Mouse (Mus musculus): ENCODE data around the gene Eepd1. TPM values are rescaled to one million over a fixed set of nuclear protein-coding genes. Genes with fewer than 3 reads are reported as not detected.

Gene Eepd1
- polyA plus RNA-seq, 2 experiments = 2.3 to 4.4 TPM

DNA sequence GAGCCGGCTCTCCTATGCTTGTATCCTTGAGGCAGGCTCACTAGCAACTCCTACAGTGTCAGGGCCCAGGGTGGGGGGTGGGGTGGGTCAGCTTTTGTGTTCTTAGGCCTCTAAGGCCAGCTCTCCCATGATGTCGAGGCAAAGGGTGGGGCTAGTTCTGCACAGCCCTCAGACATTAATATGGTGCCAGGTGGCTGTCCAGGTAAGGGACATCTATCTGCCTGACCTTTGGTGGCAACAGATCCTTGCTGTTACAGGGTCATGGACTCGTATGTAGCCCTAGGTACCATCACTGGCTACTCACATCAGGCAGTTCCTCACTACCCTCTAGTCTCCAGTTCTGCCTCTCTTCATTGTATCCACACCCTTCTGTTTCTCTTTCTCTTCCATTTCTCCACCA is 87.4 kb downstream of the Eepd1 start:
- H3K36me3 ChIP-seq (replicated peaks; ENCODE audit: control insufficient read depth, insufficient read depth, low read depth) = no peaks in the 10 kb centered on the region
- TF ChIP-seq EP300 (IDR thresholded peaks at IDR 0.05; ENCODE audit: low read depth) = no peak
- TF ChIP-seq CTCF (IDR thresholded peaks at IDR 0.05; ENCODE audit: low read depth) = no peak
- H3K27ac ChIP-seq = no peak overlapping the region
- no peaks in the 10 kb centered on the region for H3K9me3 ChIP-seq (ENCODE audit: control insufficient read depth, low read length)
- H3K4me2 ChIP-seq (ENCODE audit: low read depth) = no peak overlapping the region
- DNase-seq (ENCODE audit: low read depth in 3 of 3, low spot score in 3 of 3) = no peak
- H3K4me1 ChIP-seq (replicated peaks; ENCODE audit: control insufficient read depth in 2 of 2, insufficient read depth in 2 of 2, low read length in 1 of 2) = peaks cover 0 to 11% of the 10 kb centered on the region in 2 experiments; a peak in 1 of 4 replicates
- 46% methylated on average over 3 of the region's 3 CpGs for WGBS (ENCODE audit: insufficient replicate concordance)
- no peak overlapping the region for H3K9ac ChIP-seq (replicated peaks)
- H3K27me3 ChIP-seq (ENCODE audit: control insufficient read depth, insufficient read depth, low read length) = no peaks in the 10 kb centered on the region
- H3K4me3 ChIP-seq (ENCODE audit: insufficient read depth in 1 of 2, low read depth in 2 of 2, low read length in 2 of 2) = no peak overlapping the region
- ATAC-seq (ENCODE audit: insufficient read depth) = no peak

DNA sequence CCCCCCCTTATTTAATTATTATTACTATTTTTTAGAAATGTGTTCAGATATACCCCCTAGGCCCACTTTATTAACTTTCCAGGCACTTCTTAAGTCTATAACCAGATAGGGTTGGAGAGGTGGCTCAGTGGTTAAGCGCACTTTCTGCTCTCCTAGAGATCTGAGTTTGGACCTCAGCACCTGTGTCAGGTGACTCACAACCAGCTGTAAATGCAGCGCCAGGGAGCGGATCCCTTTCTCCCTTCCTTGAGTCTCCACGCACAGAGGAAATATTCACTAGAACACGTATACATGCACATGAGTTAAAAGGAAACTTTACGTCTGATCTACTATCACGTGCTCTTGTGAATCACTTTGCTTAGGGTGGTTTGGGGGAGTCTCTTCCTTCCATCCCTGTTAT is 88.7 kb downstream of the Eepd1 start:
- Histone ChIP-seq H3K36me3 (replicated peaks; ENCODE audit: control insufficient read depth, insufficient read depth, low read depth) (no peaks in the 10 kb centered on the region), H3K27ac (no peak overlapping the region), H3K9me3 (ENCODE audit: control insufficient read depth, low read length) (no peaks in the 10 kb centered on the region), H3K4me2 (ENCODE audit: low read depth) (no peak overlapping the region), H3K4me1 (replicated peaks; ENCODE audit: control insufficient read depth in 2 of 2, insufficient read depth in 2 of 2, low read length in 1 of 2) (peaks cover 0 to 11% of the 10 kb centered on the region in 2 experiments; a peak in 1 of 4 replicates), H3K27me3 (ENCODE audit: control insufficient read depth, insufficient read depth, low read length) (no peaks in the 10 kb centered on the region), H3K9ac (replicated peaks) (no peak overlapping the region), H3K4me3 (ENCODE audit: insufficient read depth in 1 of 2, low read depth in 2 of 2, low read length in 2 of 2) (no peak overlapping the region)
- 75% methylated on average over 7 of the region's 7 CpGs for WGBS (ENCODE audit: insufficient replicate concordance)
- DNase-seq (ENCODE audit: low read depth in 3 of 3, low spot score in 3 of 3) (no peak), ATAC-seq (ENCODE audit: insufficient read depth) (no peak)
- TF ChIP-seq EP300 (IDR thresholded peaks at IDR 0.05; ENCODE audit: low read depth) (no peak), CTCF (IDR thresholded peaks at IDR 0.05; ENCODE audit: low read depth) (no peak)

DNA sequence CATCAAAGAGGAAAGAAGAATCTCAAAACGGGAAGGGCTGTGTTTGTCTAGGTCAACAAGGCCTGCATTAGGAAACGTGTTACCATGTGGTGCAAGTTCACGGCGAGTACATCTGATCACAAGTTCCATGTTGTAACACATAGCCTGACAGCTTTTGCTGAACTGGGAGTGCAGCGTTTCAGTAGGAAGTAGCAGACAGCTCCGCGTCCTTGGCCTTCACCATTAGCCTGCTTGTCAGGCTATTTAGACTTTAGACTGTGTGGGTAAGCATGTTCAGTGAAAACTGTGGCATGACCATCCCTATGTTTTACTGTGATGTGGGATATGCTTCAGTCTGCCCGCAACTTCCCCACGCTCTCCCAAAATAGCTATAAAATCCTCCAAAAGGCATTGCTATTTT is 89.1 kb downstream of the Eepd1 start:
- Histone ChIP-seq H3K4me2 (ENCODE audit: low read depth) (no peak overlapping the region), H3K27ac (no peak overlapping the region), H3K4me1 (replicated peaks; ENCODE audit: control insufficient read depth in 2 of 2, insufficient read depth in 2 of 2, low read length in 1 of 2) (peaks cover 0 to 11% of the 10 kb centered on the region in 2 experiments; a peak in 1 of 4 replicates), H3K4me3 (ENCODE audit: insufficient read depth in 1 of 2, low read depth in 2 of 2, low read length in 2 of 2) (no peak overlapping the region), H3K9me3 (ENCODE audit: control insufficient read depth, low read length) (no peaks in the 10 kb centered on the region), H3K27me3 (ENCODE audit: control insufficient read depth, insufficient read depth, low read length) (no peaks in the 10 kb centered on the region), H3K36me3 (replicated peaks; ENCODE audit: control insufficient read depth, insufficient read depth, low read depth) (no peaks in the 10 kb centered on the region), H3K9ac (replicated peaks) (no peak overlapping the region)
- DNase-seq (ENCODE audit: low read depth in 3 of 3, low spot score in 3 of 3) (peak in 2 of 3 experiments; percentile 18 to 24), ATAC-seq (ENCODE audit: insufficient read depth) (peak; percentile 55)
- TF ChIP-seq EP300 (IDR thresholded peaks at IDR 0.05; ENCODE audit: low read depth) = no peak
- TF ChIP-seq CTCF (IDR thresholded peaks at IDR 0.05; ENCODE audit: low read depth) = no peak
- 58% methylated on average over 9 of the region's 9 CpGs for WGBS (ENCODE audit: insufficient replicate concordance)

GRCm38 (mm10) chr9:25571381-25571780 is 90.0 kb downstream of the Eepd1 start:
- DNase-seq (ENCODE audit: low read depth in 3 of 3, low spot score in 3 of 3) = no peak
- 40% methylated on average over 2 of the region's 2 CpGs for WGBS (ENCODE audit: insufficient replicate concordance)
- no peaks in the 10 kb centered on the region for H3K27me3 ChIP-seq (ENCODE audit: control insufficient read depth, insufficient read depth, low read length)

DNA sequence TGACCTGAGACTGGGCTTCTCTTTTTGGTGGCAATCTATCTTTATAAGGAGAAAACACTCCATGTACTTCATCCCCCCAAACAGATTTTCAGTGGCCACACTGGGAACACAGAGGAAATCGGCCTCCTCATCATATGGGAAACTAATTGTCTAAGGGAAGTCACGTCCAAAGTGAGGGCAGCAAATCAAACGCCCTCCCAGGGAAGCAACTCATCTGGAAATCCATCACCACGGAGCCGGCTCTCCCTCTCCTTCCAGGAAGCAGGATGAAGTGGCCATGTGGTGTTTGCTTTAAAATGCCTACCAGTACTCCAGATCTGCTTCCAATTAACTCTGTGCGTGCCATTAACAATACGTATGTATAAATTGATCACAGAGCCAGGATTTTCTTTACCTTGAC is 92.4 kb downstream of the Eepd1 start:
- TF ChIP-seq EP300 (IDR thresholded peaks at IDR 0.05; ENCODE audit: low read depth) = no peak
- no peak for TF ChIP-seq CTCF (IDR thresholded peaks at IDR 0.05; ENCODE audit: low read depth)
- Histone ChIP-seq H3K4me2 (ENCODE audit: low read depth) (no peak overlapping the region), H3K9ac (replicated peaks) (no peak overlapping the region), H3K36me3 (replicated peaks; ENCODE audit: control insufficient read depth, insufficient read depth, low read depth) (no peaks in the 10 kb centered on the region), H3K27ac (no peak overlapping the region), H3K4me1 (replicated peaks; ENCODE audit: control insufficient read depth in 2 of 2, insufficient read depth in 2 of 2, low read length in 1 of 2) (peaks cover 0 to 20% of the 10 kb centered on the region in 2 experiments; a peak in 2 of 4 replicates), H3K4me3 (ENCODE audit: insufficient read depth in 1 of 2, low read depth in 2 of 2, low read length in 2 of 2) (no peak overlapping the region), H3K9me3 (ENCODE audit: control insufficient read depth, low read length) (no peaks in the 10 kb centered on the region), H3K27me3 (ENCODE audit: control insufficient read depth, insufficient read depth, low read length) (no peaks in the 10 kb centered on the region)
- no peak for ATAC-seq (ENCODE audit: insufficient read depth)
- no peak for DNase-seq (ENCODE audit: low read depth in 3 of 3, low spot score in 3 of 3)
- WGBS (ENCODE audit: insufficient replicate concordance) = 42% methylated on average over 7 of the region's 7 CpGs

More at GRCm38 (mm10) chr9:25571381-25571780, 90.0 kb downstream of the Eepd1 start:
- TF ChIP-seq CTCF (IDR thresholded peaks at IDR 0.05; ENCODE audit: low read depth) (no peak), EP300 (IDR thresholded peaks at IDR 0.05; ENCODE audit: low read depth) (no peak)
- no peak overlapping the region for H3K9ac ChIP-seq (replicated peaks)
- H3K36me3 ChIP-seq (replicated peaks; ENCODE audit: control insufficient read depth, insufficient read depth, low read depth) = no peaks in the 10 kb centered on the region
- H3K4me2 ChIP-seq (ENCODE audit: low read depth) = no peak overlapping the region
- peaks cover 0 to 11% of the 10 kb centered on the region in 2 experiments; a peak in 1 of 4 replicates for H3K4me1 ChIP-seq (replicated peaks; ENCODE audit: control insufficient read depth in 2 of 2, insufficient read depth in 2 of 2, low read length in 1 of 2)
- no peak for ATAC-seq (ENCODE audit: insufficient read depth)
- H3K9me3 ChIP-seq (ENCODE audit: control insufficient read depth, low read length) = no peaks in the 10 kb centered on the region
- no peak overlapping the region for H3K27ac ChIP-seq
- no peak overlapping the region for H3K4me3 ChIP-seq (ENCODE audit: insufficient read depth in 1 of 2, low read depth in 2 of 2, low read length in 2 of 2)
